Mouse (Mus musculus): ENCODE results near the gene Gpc1.

Gpc1 gene

DNA sequence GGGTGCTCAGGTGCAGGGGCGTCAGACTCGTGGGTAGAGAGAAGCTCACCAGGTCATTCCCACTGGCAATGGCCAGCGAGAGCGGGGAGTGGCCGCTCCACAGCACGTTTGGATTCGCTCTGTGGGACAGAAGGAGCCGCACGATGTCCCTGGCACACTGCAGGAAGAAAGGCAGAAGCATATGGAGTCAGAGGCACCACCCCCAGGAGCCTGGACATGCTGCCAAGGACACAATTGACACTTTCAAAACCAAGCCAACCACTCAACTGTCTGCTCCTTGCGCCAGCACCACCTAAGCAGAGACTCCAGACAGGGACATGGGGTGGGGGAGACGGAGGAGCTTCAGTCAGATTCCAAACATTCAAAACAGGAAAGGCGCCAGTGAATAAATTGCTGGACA lies 47.8 kb downstream of the Gpc1 start:
- peak; percentile 56 to 66 for DNase-seq (ENCODE audit: low spot score in 2 of 2)

DNA sequence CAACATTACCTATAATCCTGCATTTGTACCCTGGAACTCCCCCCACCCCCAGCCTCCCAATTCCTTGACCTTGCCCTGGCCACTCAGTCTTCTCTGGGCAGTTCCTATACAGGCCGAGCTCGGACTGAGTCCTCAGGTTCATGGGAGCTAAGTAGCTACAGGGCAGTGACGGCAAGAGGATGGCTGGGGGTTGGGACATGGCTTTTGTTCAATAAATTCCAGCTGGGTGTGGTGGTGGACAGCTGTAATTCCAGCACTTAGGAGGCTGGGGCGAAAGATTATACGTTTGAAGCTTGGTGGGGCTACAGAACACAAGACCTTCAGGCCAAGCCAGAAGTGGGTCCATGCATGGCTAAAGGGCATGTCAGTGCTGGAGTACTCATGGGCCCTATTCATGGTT lies 48.7 kb downstream of the Gpc1 start:
- DNase-seq (ENCODE audit: low spot score in 2 of 2), result no peak

DNA sequence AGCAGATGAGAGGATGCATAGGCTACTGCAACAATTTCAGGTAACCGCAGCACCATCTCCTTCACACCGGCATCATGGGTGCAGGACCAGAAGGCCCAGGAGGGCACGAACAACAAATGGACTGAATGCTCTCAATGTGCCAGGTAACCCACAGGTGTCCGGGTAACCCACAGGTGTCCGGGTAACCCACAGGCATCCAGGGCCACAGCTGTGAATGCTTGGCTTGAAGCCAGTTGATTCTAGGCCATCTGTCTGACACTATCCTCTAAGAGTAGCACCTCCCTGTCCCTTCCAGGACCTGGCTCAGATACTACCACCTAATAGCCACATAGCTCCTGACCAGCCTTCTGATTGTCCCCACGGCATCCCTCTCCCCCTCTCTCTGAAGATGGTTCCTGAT lies 50.5 kb downstream of the Gpc1 start:
- DNase-seq (ENCODE audit: low spot score in 2 of 2), result no peak

DNA sequence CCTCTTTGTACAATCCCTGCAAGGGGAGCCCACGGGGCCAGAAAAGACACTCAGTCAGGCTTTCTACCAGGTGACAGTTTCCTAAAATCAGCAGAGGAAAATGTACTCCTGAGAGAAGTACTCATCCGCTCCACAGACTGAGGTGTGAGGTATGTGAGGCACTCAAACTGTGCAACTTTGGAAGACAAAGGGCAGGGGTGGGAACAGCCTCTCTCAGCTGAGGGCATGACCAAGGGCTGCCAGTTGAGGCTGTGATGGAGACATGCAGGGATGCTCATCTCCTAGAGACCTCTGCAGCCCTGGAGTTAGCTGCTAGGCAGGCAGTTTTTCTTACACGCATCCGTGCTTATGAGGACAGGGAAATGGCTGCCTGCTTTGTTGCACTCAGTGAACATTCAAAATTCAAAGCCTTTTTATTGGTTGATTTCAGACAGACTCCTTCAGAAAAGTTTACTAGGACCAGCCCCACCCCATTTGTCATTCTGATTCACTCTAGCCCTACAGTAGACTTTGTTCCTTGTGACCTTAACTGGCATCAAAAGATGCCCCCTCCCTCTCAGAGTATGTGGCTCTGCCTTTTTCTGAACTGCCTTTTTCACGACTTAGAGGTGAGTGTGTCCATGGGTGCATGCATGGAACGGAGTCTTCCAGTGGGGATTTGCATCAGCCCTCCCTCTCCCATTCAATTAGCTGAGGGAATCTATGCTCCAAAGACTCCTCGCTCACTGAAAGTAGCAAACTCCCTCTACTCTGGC lies 57.6 kb downstream of the Gpc1 start:
- DNase-seq (ENCODE audit: low spot score in 2 of 2), result no peak

DNA sequence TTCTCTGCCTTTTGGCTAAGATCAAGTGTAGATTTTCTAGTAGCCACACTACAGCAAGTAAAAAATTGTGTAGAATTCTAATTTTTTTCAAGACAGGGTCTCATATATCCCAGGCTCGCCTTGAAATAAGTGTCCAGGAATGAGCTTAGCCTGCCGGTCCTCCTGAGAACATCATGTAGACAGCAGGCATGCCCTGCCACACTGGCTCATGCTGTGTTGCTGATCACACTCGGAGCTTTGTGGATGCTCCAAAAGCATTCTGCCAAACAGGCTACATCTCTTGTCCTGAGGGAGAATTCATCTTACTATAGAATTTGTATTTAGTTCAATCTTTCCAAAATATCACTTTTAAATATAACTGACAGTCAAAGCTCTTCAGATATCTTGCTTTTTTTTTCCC lies 61.3 kb downstream of the Gpc1 start:
- no peak for DNase-seq (ENCODE audit: low spot score in 2 of 2)

DNA sequence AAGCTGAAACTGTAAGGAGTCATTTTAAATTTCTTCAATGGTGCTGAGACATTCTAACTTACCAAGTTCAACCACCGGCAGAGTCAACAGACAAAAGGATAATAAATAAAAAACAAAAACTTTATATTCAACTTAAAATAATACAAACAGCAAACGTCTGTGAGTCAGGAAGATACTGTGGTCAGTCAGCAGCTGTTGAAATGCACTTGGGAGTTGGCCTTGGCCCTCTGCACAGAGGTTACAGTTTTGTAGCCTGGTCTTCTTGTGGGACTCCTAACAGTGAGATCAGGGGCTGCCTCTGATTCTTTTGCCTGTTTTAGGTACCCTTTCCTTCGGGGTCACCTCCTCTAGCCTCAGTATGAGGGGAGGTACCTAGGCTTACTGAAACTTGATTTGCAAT lies 62.5 kb downstream of the Gpc1 start:
- DNase-seq (ENCODE audit: low spot score in 2 of 2), result no peak

DNA sequence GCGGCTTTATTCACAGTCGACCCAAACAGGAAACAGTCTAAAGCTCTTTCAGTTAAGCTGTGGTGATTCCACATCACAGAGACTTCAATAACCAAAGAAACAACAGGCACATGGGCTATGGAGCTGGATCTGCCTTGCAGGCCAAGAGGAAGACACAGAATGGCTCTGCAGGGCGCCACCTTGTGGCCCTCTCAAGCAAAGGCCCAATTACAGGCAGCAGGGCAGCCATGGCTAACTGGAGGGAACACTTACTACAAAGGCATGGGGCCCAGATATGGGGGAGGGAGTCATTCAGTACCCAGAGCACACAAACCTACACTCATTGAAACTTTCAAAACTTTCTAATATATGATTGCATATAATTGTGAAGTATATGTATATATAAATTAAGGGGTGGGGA lies 63.6 kb downstream of the Gpc1 start:
- DNase-seq (ENCODE audit: low spot score in 2 of 2), result peak; percentile 76 to 88

DNA sequence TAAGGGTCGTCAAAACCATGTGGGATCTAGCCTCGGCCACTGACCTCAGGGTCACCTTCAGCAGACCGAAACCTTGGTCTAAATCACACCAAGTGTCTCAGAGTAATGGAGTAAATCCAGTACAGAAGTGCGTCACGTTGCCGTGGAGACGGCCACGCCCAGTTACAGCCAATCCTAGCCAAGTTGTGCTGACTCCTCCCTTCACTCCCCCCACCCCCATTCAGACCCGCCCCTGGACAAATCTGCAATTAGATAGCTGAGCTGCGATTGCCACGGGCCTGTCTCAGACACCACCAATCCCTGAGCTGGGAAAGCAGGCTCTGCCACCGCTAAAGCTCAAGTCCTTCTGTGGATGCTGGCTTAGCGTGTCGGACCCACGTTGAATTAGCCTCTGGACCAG lies 71.3 kb downstream of the Gpc1 start, which contains the start of gene Ankmy1:
Gene Ankmy1 (minus strand): TSS at position 121 of the 400 bp plus-strand sequence.
- peak in 1 of 2 experiments; percentile 72 for DNase-seq (ENCODE audit: low spot score in 2 of 2)

DNA sequence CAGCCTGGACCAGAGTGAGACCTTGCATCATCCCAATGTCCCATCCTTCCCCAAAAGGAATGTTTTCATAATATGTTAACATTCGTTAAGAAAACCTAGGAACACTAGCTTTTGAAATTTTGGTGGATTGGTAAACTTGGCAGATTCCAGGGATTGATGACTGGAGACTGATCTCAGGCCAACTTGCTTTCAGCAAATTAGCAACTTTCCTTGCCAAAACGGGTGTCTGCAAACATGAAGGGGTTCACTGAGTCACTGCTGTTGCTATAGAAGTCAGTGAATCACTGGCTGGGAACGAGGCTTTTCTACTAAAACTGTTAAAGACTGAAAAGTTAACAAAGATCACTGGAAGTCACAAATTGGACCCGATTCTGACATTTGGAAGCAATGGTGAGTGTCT lies 72.2 kb downstream of the Gpc1 start:
- peak in 1 of 2 experiments; percentile 60 for DNase-seq (ENCODE audit: low spot score in 2 of 2)

DNA sequence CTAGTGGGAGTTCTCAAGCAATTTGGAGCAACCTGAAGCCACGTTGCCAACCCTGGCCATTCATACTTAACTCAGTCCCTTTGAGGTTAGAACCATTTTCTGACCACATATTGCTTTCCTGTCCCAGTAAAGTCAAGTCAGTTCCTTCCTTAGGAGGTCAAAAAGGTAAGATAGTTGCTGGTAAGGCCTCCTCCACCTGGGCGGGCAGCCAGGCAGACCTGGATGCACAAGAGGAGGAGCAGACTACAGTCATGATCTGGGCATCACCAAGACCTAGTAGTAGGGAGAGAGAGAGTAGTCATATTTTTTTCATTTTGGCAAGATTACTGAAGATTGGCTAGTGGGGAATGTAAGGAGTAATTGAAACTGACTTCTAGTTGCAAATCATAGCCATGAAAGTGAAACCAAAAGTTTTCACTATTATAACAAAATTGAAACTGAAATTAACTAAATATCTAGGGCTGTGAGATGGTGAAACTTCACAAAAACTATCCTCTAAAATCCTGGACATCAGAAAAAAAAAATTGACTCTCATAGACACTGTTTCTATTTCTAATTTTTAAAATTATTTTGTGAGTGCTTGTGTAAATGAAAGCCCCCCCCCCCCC lies 74.4 kb downstream of the Gpc1 start:
- DNase-seq (ENCODE audit: low spot score in 2 of 2), result no peak

DNA sequence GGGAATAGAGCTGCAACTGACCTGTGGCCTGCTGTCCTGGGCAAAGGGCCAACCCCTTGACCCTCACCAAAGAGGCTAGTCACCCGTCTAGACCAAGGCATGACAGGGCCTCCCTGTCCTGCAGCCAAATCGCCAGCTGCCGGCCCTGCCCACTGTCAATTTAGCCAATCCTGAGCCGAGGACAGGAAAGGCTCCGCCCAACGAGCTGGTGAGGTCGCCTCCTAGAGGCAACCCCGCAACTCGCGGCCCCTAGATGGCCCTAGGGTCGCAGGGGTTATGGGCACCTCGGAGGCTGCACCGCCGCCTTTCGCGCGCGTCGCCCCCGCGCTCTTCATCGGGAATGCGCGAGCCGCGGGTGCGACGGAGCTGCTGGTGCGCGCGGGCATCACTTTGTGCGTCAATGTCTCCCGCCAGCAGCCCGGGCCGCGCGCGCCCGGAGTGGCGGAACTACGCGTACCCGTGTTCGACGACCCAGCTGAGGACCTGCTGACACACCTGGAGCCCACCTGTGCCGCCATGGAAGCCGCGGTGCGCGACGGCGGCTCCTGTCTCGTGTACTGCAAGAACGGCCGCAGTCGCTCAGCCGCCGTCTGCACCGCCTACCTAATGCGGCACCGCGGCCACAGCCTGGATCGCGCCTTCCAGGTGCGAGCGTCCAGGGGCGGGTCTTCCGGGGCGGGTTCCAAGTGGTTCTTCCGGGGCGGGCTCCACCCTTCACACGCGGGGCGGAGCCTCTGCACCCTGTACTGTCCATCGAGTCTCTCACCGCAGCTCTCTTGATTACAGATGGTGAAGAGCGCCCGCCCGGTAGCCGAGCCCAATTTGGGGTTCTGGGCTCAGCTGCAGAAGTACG lies 75.6 kb downstream of the Gpc1 start, which contains the start of gene Dusp28:
Gene Dusp28 (plus strand): TSS at position 203 of the 853 bp plus-strand sequence.
- peak; percentile 76 to 82 for DNase-seq (ENCODE audit: low spot score in 2 of 2)

DNA sequence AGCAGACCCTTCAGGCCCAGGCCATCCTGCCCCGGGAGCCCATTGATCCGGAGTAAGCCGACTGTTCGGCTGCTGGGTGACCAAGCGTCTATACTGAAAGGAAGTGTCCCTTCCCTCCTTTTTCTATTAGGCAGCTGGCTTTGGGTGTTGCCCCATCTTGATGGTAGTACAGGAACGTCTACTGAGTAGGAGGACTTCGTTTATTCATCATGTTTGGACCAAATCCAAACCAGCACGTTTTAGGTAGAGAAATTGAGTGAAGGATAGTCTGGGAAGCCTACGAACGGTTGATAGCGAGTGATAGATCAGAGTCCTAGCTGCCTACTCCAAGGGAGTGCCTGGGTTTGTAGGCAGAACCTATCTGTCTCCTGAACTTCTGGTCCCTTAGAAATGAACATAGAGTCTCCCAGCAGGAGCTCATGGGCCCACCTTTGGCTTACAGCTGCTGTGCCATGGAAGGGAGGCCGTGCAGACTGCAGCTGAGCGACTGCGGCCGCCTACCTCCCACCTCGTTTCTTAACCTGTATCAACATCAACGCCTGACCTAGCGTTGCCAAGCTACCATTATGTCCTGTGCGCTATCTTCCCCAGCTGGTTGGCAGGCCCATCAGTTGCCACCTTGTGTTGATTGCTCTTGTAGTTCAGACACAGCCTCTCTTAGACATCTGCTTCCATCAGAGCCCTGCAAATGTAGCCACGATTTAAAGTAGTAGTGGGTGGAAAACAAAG lies 76.4 kb downstream of the Gpc1 start:
- DNase-seq (ENCODE audit: low spot score in 2 of 2), result no peak

DNA sequence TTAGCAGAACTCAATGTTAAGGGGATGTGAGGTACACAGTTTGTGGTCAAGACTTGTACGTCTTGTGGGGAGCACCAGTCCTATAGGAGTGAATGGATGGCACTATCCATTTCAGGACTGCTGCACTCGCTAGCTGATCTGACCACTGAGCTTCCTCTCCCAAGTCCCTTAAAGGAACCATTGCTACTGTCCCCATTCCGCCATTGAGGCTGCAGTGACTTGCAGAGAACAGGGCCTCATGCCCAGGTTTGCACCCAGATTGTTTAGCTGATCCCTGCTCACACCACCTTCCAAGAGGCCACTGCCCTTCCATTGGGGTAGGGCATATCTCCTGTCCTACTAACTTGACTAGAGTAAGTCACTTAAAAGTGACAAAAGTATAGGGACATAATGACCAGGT lies 77.2 kb downstream of the Gpc1 start:
- DNase-seq (ENCODE audit: low spot score in 2 of 2), result no peak

DNA sequence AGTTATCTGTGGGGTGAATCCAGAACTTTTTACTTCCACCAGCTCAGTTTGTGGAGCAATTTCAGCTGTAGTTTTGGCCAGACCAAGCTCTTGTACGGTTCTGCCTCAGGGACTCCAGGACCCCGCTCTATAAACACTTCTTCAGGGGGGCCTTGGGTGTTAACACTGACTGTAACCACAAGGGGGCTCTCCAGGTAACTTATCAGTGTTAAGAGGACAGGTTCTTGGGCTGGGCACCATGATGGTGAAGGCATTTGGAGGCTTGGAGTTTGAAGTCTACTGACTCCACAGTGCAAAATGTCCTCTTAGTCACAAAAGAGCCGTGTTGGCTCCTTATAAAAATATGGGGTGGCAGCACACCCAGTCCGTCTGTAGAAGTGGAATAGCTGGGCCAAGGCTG lies 77.6 kb downstream of the Gpc1 start:
- DNase-seq (ENCODE audit: low spot score in 2 of 2), result no peak
